Mouse (Mus musculus) intestine, embryonic 14.5 days (tissue): ENCODE measurements around the gene Gga1. TPM values are rescaled to one million over a fixed set of nuclear protein-coding genes. Genes with fewer than 3 reads are reported as not detected.

ENCODE experiments used
- ATAC-seq: fragments of 200-750 bp; cut with Nextera tagmentation; replicated peaks from 2 replicates; pipeline ENCODE4 v1.8.0; 2017; ENCODE audit warnings: low read depth, moderate number of reproducible peaks, moderate TSS enrichment, moderate library complexity; ENCODE audit not compliant: low FRiP score, low TSS enrichment
- DNase-seq: peaks from one replicate; pipeline ENCODE4 v3.0.0-alpha.2; 2018; ENCODE audit warnings: low spot score
- H3K27ac ChIP-seq: fragments of 300-500 bp; sonication (generic); 2 replicates; pipeline ENCODE4 v1.5.1; 2014; ENCODE audit warnings: low read depth, mild to moderate bottlenecking, control low read depth
- H3K27me3 ChIP-seq: fragments of 300-500 bp; sonication (generic); replicated peaks from 2 replicates; pipeline ENCODE4 v1.6.1; 2014; ENCODE audit warnings: low read length, control low read depth; ENCODE audit not compliant: control insufficient read depth, insufficient read depth
- H3K36me3 ChIP-seq: fragments of 300-500 bp; sonication (generic); 2 replicates; pipeline ENCODE4 v1.6.1; 2014; ENCODE audit warnings: low read length, control low read depth; ENCODE audit not compliant: control insufficient read depth, insufficient read depth
- H3K4me1 ChIP-seq: fragments of 300-500 bp; sonication (generic); replicated peaks from 2 replicates; pipeline ENCODE4 v1.6.1; 2014; ENCODE audit warnings: low read length, control low read depth, mixed read lengths; ENCODE audit not compliant: control insufficient read depth, insufficient read depth
- H3K4me2 ChIP-seq: fragments of 300-500 bp; sonication (generic); 2 replicates; pipeline ENCODE4 v1.6.1; 2014; ENCODE audit warnings: low read length
- H3K4me3 ChIP-seq: fragments of 300-500 bp; sonication (generic); 2 replicates; pipeline ENCODE4 v1.5.1; 2014; ENCODE audit warnings: low read depth, low read length, control low read depth, mixed read lengths
- H3K9ac ChIP-seq: fragments of 300-500 bp; sonication (generic); 2 replicates; pipeline ENCODE4 v1.6.1; 2014; ENCODE audit warnings: mild to moderate bottlenecking, low read length
- H3K9me3 ChIP-seq: fragments of 300-500 bp; sonication (generic); 2 replicates; pipeline ENCODE4 v1.6.1; 2016; ENCODE audit warnings: low read length, control low read depth; ENCODE audit not compliant: control insufficient read depth
- WGBS: fragments of 180-500 bp; shearing (Covaris S2); extraction: QIAGEN DNeasy Blood & Tissue Kit; methylation state at CpG from one replicate; pipeline ENCODE4 v1.1.7; 2014; 5-methylcytosine and 5-hydroxymethylcytosine counted together
- microRNA-seq: library from miRNA; unstranded; fragments of <30 nt; microRNA quantifications from one replicate; pipeline ENCODE4, GENCODE M21; 2016
- polyA plus RNA-seq: library from polyadenylated mRNA; unstranded; fragments of >200 nt; fragmentation: Nextera tagmentation; extraction: Ambion mirVana; gene quantifications from 2 replicates; pipeline ENCODE4 v1.2.1, GENCODE M21; 2014

The Gga1 gene
- polyA plus RNA-seq, 1 experiment from 2014 or later = 44.4 TPM

- H3K27ac ChIP-seq = no peak overlapping the region
- H3K4me1 ChIP-seq = peaks cover 8% of the 10 kb centered on the region
- no peaks in the 10 kb centered on the region for H3K9me3 ChIP-seq
- H3K27me3 ChIP-seq = no peaks in the 10 kb centered on the region
- H3K9ac ChIP-seq = no peak overlapping the region
- H3K36me3 ChIP-seq = peaks cover 47% of the 10 kb centered on the region
- DNase-seq = no peak
- no peak overlapping the region for H3K4me2 ChIP-seq
- ATAC-seq = no peak
- H3K4me3 ChIP-seq = no peak overlapping the region
- 87% methylated on average over 10 of the region's 10 CpGs for WGBS
Measured at GRCm38 (mm10) chr15:78937311-78937710, 60.3 kb downstream of the Gga1 start.

- H3K4me3 ChIP-seq = no peak overlapping the region
- H3K27me3 ChIP-seq = no peaks in the 10 kb centered on the region
- H3K9ac ChIP-seq = no peak overlapping the region
- peaks cover 47% of the 10 kb centered on the region for H3K36me3 ChIP-seq
- H3K27ac ChIP-seq = no peak overlapping the region
- 83% methylated on average over 2 of the region's 2 CpGs for WGBS
- H3K4me2 ChIP-seq = no peak overlapping the region
- H3K9me3 ChIP-seq = no peaks in the 10 kb centered on the region
- ATAC-seq = no peak
- DNase-seq = no peak
- peaks cover 8% of the 10 kb centered on the region for H3K4me1 ChIP-seq
Measured at GRCm38 (mm10) chr15:78937963-78938362, 61.0 kb downstream of the Gga1 start.

GRCm38 (mm10) chr15:78940325-78940724, 63.3 kb downstream of the Gga1 start:
- no peak for ATAC-seq
- no peaks in the 10 kb centered on the region for H3K27me3 ChIP-seq
- peaks cover 8% of the 10 kb centered on the region for H3K4me1 ChIP-seq
- WGBS = 92% methylated on average over 13 of the region's 13 CpGs
- no peak overlapping the region for H3K4me3 ChIP-seq
- peaks cover 47% of the 10 kb centered on the region for H3K36me3 ChIP-seq
- no peak overlapping the region for H3K27ac ChIP-seq
- no peaks in the 10 kb centered on the region for H3K9me3 ChIP-seq
- DNase-seq = no peak
- H3K9ac ChIP-seq = no peak overlapping the region
- H3K4me2 ChIP-seq = no peak overlapping the region

- H3K27ac ChIP-seq = no peak overlapping the region
- H3K9me3 ChIP-seq = no peaks in the 10 kb centered on the region
- peak; percentile 74 for ATAC-seq
- peak overlapping the region; percentile 58 for H3K4me2 ChIP-seq
- peak overlapping the region; percentile 37; the same call in 1 of the 2 replicates for H3K9ac ChIP-seq
- peaks cover 3% of the 10 kb centered on the region; the same call in 1 of the 2 replicates for H3K27me3 ChIP-seq
- 2% methylated on average over 9 of the region's 9 CpGs for WGBS
- no peaks in the 10 kb centered on the region; the same call in 1 of the 2 replicates for H3K4me1 ChIP-seq
- peak; percentile 94 for DNase-seq
- H3K4me3 ChIP-seq = peak overlapping the region; percentile 28
- H3K36me3 ChIP-seq = peaks cover 43% of the 10 kb centered on the region
Measured at GRCm38 (mm10) chr15:78942663-78943062, 65.7 kb downstream of the Gga1 start.

Small RNAs within 50 kb of the gene (microRNA-seq; reads per million reads assigned to microRNA genes)
- gene Mir6955 = 0.59 reads per million

Other genes starting within 250 kb of the Gga1 start
- gene Elfn2, start 158.4 kb upstream of the Gga1 start, polyA plus RNA-seq = 0.03 TPM in 1 of 2 replicates, not detected in the other
- 18.4 and 19.1 TPM in 2 replicates for gene Mfng, start 103.7 kb upstream of the Gga1 start, polyA plus RNA-seq
- gene Card10, start 74.1 kb upstream of the Gga1 start, polyA plus RNA-seq = 7.3 and 8.6 TPM in 2 replicates
- 44.9 and 45.7 TPM in 2 replicates for gene Cdc42ep1, start 34.6 kb upstream of the Gga1 start, polyA plus RNA-seq
- gene Lgals2, start 21.7 kb upstream of the Gga1 start, polyA plus RNA-seq = 776 and 848 TPM in 2 replicates
- gene Gm49510, start 22.5 kb downstream of the Gga1 start, polyA plus RNA-seq = 0.62 and 0.86 TPM in 2 replicates
- 30.2 and 35.5 TPM in 2 replicates for gene Sh3bp1, start 22.6 kb downstream of the Gga1 start, polyA plus RNA-seq
- 16.3 and 17.5 TPM in 2 replicates for gene Pdxp, start 36.7 kb downstream of the Gga1 start, polyA plus RNA-seq
- gene Lgals1, start 49.5 kb downstream of the Gga1 start, polyA plus RNA-seq = 1,194 and 1,197 TPM in 2 replicates
- gene Nol12, start 57.7 kb downstream of the Gga1 start, polyA plus RNA-seq = 46.0 and 53.5 TPM in 2 replicates
- gene Triobp, start 70.5 kb downstream of the Gga1 start, polyA plus RNA-seq = 49.0 and 52.2 TPM in 2 replicates
- gene H1f0, start 151.3 kb downstream of the Gga1 start, polyA plus RNA-seq = 160 and 192 TPM in 2 replicates
- 1.0 and 1.1 TPM in 2 replicates for gene Galr3, start 164.7 kb downstream of the Gga1 start, polyA plus RNA-seq
- gene Ankrd54, start 185.7 kb downstream of the Gga1 start, polyA plus RNA-seq = 49.4 and 50.0 TPM in 2 replicates
- gene Eif3l, start 198.0 kb downstream of the Gga1 start, polyA plus RNA-seq = 244 and 264 TPM in 2 replicates
- 9.3 and 9.9 TPM in 2 replicates for gene Micall1, start 231.7 kb downstream of the Gga1 start, polyA plus RNA-seq